Mouse (Mus musculus) CH12.LX (cell line): Measurements from ENCODE around the gene Arl9. TPM values are rescaled to one million over a fixed set of nuclear protein-coding genes. Genes with fewer than 3 reads are reported as not detected.

Experiments used
- DNase-seq: peaks from one replicate; pipeline ENCODE4 v3.0.0-alpha.2; 2013; ENCODE audit errors: extremely low read depth
- H3K27ac ChIP-seq: 2 replicates; pipeline ENCODE4 v1.5.1; 2012; ENCODE audit warnings: low read depth, mild to moderate bottlenecking, control low read depth, moderate library complexity; ENCODE audit not compliant: insufficient read depth
- H3K27me3 ChIP-seq: replicated peaks from 2 replicates; pipeline ENCODE3; 2012; ENCODE audit warnings: inconsistent platforms
- H3K36me3 ChIP-seq, 2 experiments: replicated peaks in 1 of 2; 2 replicates each; pipeline versions ENCODE3 to v1.6.1; 2012; ENCODE audit warnings: inconsistent platforms in 1 of 2, low read length in 1 of 2, mild to moderate bottlenecking in 1 of 2, mixed read lengths in 1 of 2, moderate library complexity in 1 of 2; ENCODE audit not compliant: control insufficient read depth in 1 of 2, insufficient read depth in 1 of 2
- H3K4me1 ChIP-seq, 2 experiments: 2 replicates each; pipeline ENCODE4 v1.6.1; 2012; ENCODE audit warnings: inconsistent platforms in 1 of 2, moderate library complexity in 1 of 2; ENCODE audit not compliant: insufficient read depth in 2 of 2, control insufficient read depth in 1 of 2
- H3K4me2 ChIP-seq: 2 replicates; pipeline ENCODE4 v1.6.1; 2012; ENCODE audit warnings: low read depth, mild to moderate bottlenecking, control low read depth; ENCODE audit not compliant: poor library complexity, insufficient read depth, severe bottlenecking
- H3K4me3 ChIP-seq, 3 experiments: fragments of 150-350 bp in 1 of 3; sonication (generic) in 1 of 3; replicated peaks in 1 of 3; 2 replicates each; pipeline versions ENCODE3 to v1.5.1; 2011 to 2012; ENCODE audit warnings: low read depth in 2 of 3, low read length in 2 of 3, mild to moderate bottlenecking in 2 of 3, moderate library complexity in 2 of 3, control low read depth in 1 of 3, improper control_type of control experiment in 1 of 3, inconsistent platforms in 1 of 3, mixed read lengths in 1 of 3; ENCODE audit not compliant: poor library complexity in 1 of 3
- H3K79me2 ChIP-seq: replicated peaks from 2 replicates; pipeline ENCODE4 v1.6.1; 2012; ENCODE audit warnings: mild to moderate bottlenecking, moderate library complexity; ENCODE audit not compliant: control insufficient read depth, poor library complexity, insufficient read depth, severe bottlenecking; ENCODE audit errors: extremely low read depth
- H3K9ac ChIP-seq: 2 replicates; pipeline ENCODE4 v1.6.1; 2012; ENCODE audit warnings: low read depth, mild to moderate bottlenecking, control low read depth, moderate library complexity; ENCODE audit not compliant: insufficient read depth
- H3K9me3 ChIP-seq: replicated peaks from 2 replicates; pipeline ENCODE3; 2012; ENCODE audit warnings: low read length, inconsistent platforms, mixed read lengths
- BHLHE40 ChIP-seq: IDR thresholded peaks from 2 replicates; pipeline ENCODE4 v1.6.1; 2011; ENCODE audit warnings: mild to moderate bottlenecking, low read depth, low read length, improper control_type of control experiment
- CHD1 ChIP-seq: IDR thresholded peaks from 2 replicates; pipeline ENCODE4 v1.6.1; 2012; ENCODE audit warnings: low read depth, low read length, improper control_type of control experiment, inconsistent platforms
- E2F4 ChIP-seq: IDR thresholded peaks from 2 replicates; pipeline ENCODE4 v1.6.1; 2011; ENCODE audit warnings: low read depth, low read length, improper control_type of control experiment; ENCODE audit not compliant: insufficient replicate concordance
- ETS1 ChIP-seq: conservative IDR thresholded peaks from 2 replicates; pipeline ENCODE4 v1.6.1; 2012; ENCODE audit warnings: low read depth, mild to moderate bottlenecking, inconsistent platforms, low read length, improper control_type of control experiment, moderate library complexity
- GABPA ChIP-seq: IDR thresholded peaks from 2 replicates; pipeline ENCODE4 v1.6.1; 2012; ENCODE audit warnings: low read depth, low read length, improper control_type of control experiment, inconsistent platforms; ENCODE audit not compliant: insufficient replicate concordance
- JUN ChIP-seq: IDR thresholded peaks from 2 replicates; pipeline ENCODE4 v1.6.1; 2011; ENCODE audit warnings: low read depth, mild to moderate bottlenecking, low read length, improper control_type of control experiment, moderate library complexity; ENCODE audit not compliant: insufficient read depth
- JUND ChIP-seq: conservative IDR thresholded peaks from 2 replicates; pipeline ENCODE4 v1.6.1; 2011; ENCODE audit warnings: low read depth, low read length, improper control_type of control experiment
- MAX ChIP-seq: IDR thresholded peaks from 2 replicates; pipeline ENCODE4 v1.6.1; 2011; ENCODE audit warnings: low read length, improper control_type of control experiment
- MEF2A ChIP-seq: IDR thresholded peaks from 2 replicates; pipeline ENCODE4 v1.6.1; 2014; ENCODE audit warnings: low read depth, mild to moderate bottlenecking, inconsistent platforms, low read length, improper control_type of control experiment, borderline replicate concordance
- MXI1 ChIP-seq: IDR thresholded peaks from 2 replicates; pipeline ENCODE4 v1.6.1; 2011; ENCODE audit warnings: mild to moderate bottlenecking, low read depth, low read length, improper control_type of control experiment
- PAX5 ChIP-seq: IDR thresholded peaks from 2 replicates; pipeline ENCODE4 v1.6.1; 2012; ENCODE audit warnings: low read length, inconsistent platforms, mixed read lengths
- POLR2A ChIP-seq: IDR thresholded peaks from 2 replicates; pipeline ENCODE4 v1.6.1; 2011; ENCODE audit warnings: low read depth, mild to moderate bottlenecking, improper control_type of control experiment, low read length
- POLR2AphosphoS2 ChIP-seq: IDR thresholded peaks from 2 replicates; pipeline ENCODE4 v1.6.1; 2011; ENCODE audit warnings: low read depth, low read length, improper control_type of control experiment
- RAD21 ChIP-seq: IDR thresholded peaks from 2 replicates; pipeline ENCODE4 v1.6.1; 2011; ENCODE audit warnings: low read depth, mild to moderate bottlenecking, low read length, improper control_type of control experiment, moderate library complexity
- RCOR1 ChIP-seq: conservative IDR thresholded peaks from 2 replicates; pipeline ENCODE4 v1.6.1; 2012; ENCODE audit warnings: low read depth, mild to moderate bottlenecking, inconsistent platforms, low read length, improper control_type of control experiment
- SIN3A ChIP-seq: IDR thresholded peaks from 2 replicates; pipeline ENCODE4 v1.6.1; 2012; ENCODE audit warnings: low read length, improper control_type of control experiment, inconsistent platforms
- SMC3 ChIP-seq: IDR thresholded peaks from 2 replicates; pipeline ENCODE4 v1.6.1; 2011; ENCODE audit warnings: low read depth, low read length, improper control_type of control experiment
- TBP ChIP-seq: conservative IDR thresholded peaks from 2 replicates; pipeline ENCODE4 v1.6.1; 2011; ENCODE audit warnings: low read depth, low read length, improper control_type of control experiment
- TCF12 ChIP-seq: IDR thresholded peaks from 2 replicates; pipeline ENCODE4 v1.6.1; 2014; ENCODE audit warnings: low read depth, mild to moderate bottlenecking, inconsistent platforms, low read length, improper control_type of control experiment
- ZKSCAN1 ChIP-seq: IDR thresholded peaks from 2 replicates; pipeline ENCODE4 v1.6.1; 2012; ENCODE audit warnings: low read depth, inconsistent platforms, low read length, improper control_type of control experiment, borderline replicate concordance
- dilution Hi-C: fragments of 300-500 bp; cut with MboI; formaldehyde crosslinking; loops from 2 replicates; pipeline ENCODE4 v1.14.3; 2020; ENCODE audit warnings: low sequenced_read_pairs; ENCODE audit not compliant: extremely low pct_unique_long_range_greater_than_20kb, extremely low pct_ligation_motif_present
- in situ Hi-C: fragments of 300-500 bp; cut with MboI; formaldehyde crosslinking; loops from 3 replicates; pipeline ENCODE4 v1.14.3; 2019; ENCODE audit warnings: low sequenced_read_pairs, low pct_ligation_motif_present, low pct_unique_long_range_greater_than_20kb, mixed read lengths
- polyA plus RNA-seq: library from polyadenylated mRNA; unstranded; fragments of >175 nt; gene quantifications from 2 replicates; pipeline ENCODE4 v1.2.1, GENCODE M21; 2012; ENCODE audit warnings: low read depth; ENCODE audit not compliant: insufficient read length
- total RNA-seq, 2 experiments: library from RNA; depleted of rRNA; stranded (reverse); fragments of 300-350 nt in 1 of 2; fragments of >200 nt in 1 of 2; gene quantifications; 2 replicates each; pipeline ENCODE4 v1.2.3; 2012 to 2014

Gene Arl9
- total RNA-seq (2012; rRNA removed) (0.38 TPM in 1 of 2 replicates, not detected in the other), total RNA-seq (2014; rRNA removed) (1.4 TPM in 1 of 2 replicates, not detected in the other), polyA plus RNA-seq (2.2 and 2.6 TPM in 2 replicates)

GRCm38 (mm10) chr5:77004051-77004821 lies at the start of gene Arl9:
Arl9 (plus strand) TSS chr5:77004055.
- Histone ChIP-seq H3K9me3 (no peaks in the 10 kb centered on the region), H3K27me3 (no peaks in the 10 kb centered on the region), H3K4me2 (no peak within 1 kb of the TSS), H3K36me3 (peaks cover 16 to 60% of the 10 kb centered on the region in 2 experiments), H3K9ac (no peak within 1 kb of the TSS), H3K4me3 (no peak within 1 kb of the TSS), H3K79me2 (no peaks in the 10 kb centered on the region), H3K27ac (no peak within 1 kb of the TSS; the same call in 1 of the 2 replicates), H3K4me1 (peaks cover 0 to 4% of the 10 kb centered on the region in 2 experiments; a peak in 1 of 4 replicates)
- in situ Hi-C loops (no loop called here), dilution Hi-C loops (no loop called here)
- DNase-seq, result no peak
- TF ChIP-seq RAD21, result no peak
- TF ChIP-seq SIN3A, result no peak
- no peak for TF ChIP-seq POLR2A
- TF ChIP-seq MXI1, result no peak
- no peak for TF ChIP-seq ETS1
- no peak for TF ChIP-seq TBP
- no peak for TF ChIP-seq RCOR1
- no peak for TF ChIP-seq CHD1
- TF ChIP-seq MEF2A, result no peak
- TF ChIP-seq BHLHE40, result no peak
- TF ChIP-seq TCF12, result no peak
- TF ChIP-seq SMC3, result no peak
- no peak for TF ChIP-seq JUN
- TF ChIP-seq E2F4, result no peak
- no peak for TF ChIP-seq MAX
- TF ChIP-seq ZKSCAN1, result no peak
- no peak for TF ChIP-seq POLR2AphosphoS2
- no peak for TF ChIP-seq GABPA
- no peak for TF ChIP-seq PAX5
- no peak for TF ChIP-seq JUND
